Mouse (Mus musculus): ENCODE data around the gene Gm43517. TPM values are rescaled to one million over a fixed set of nuclear protein-coding genes. Genes with fewer than 3 reads are reported as not detected.

The Gm43517 gene
- polyA plus RNA-seq, 1 experiment from 2014 or later = 3.6 TPM

- peak; percentile 93 for ATAC-seq
- peak overlapping the region; percentile 100 for H3K27ac ChIP-seq (ENCODE audit: low read length)
- H3K9ac ChIP-seq (replicated peaks; ENCODE audit: low read depth, low read length) = peak overlapping the region; percentile 98
- H3K27me3 ChIP-seq (replicated peaks; ENCODE audit: control insufficient read depth, insufficient read depth, low read length) = no peaks in the 10 kb centered on the region
- peak overlapping the region; percentile 63 for H3K4me2 ChIP-seq (ENCODE audit: low read length)
- under 1% methylated on average over 53 of the region's 67 CpGs for WGBS
- 0 out of 2 replicates have a peak, but pooled peaks cover 2% of the 10 kb centered on the region for H3K36me3 ChIP-seq (ENCODE audit: control insufficient read depth, insufficient read depth)
- H3K9me3 ChIP-seq (ENCODE audit: control insufficient read depth, low read length) = no peaks in the 10 kb centered on the region
- peaks cover 8% of the 10 kb centered on the region for H3K4me1 ChIP-seq (replicated peaks; ENCODE audit: control insufficient read depth, insufficient read depth, low read length)
- H3K4me3 ChIP-seq (replicated peaks; ENCODE audit: low read length) = peak overlapping the region; percentile 80
Observed at GRCm38 (mm10) chr12:49383521-49384133, 1.3 kb upstream of the Gm43517 start.

- Histone ChIP-seq H3K4me1 (replicated peaks; ENCODE audit: control insufficient read depth, insufficient read depth, low read length) (peaks cover 8% of the 10 kb centered on the region), H3K4me2 (ENCODE audit: low read length) (no peak overlapping the region; the same call in 1 of the 2 replicates), H3K27ac (ENCODE audit: low read length) (peak overlapping the region; percentile 100), H3K36me3 (ENCODE audit: control insufficient read depth, insufficient read depth) (0 out of 2 replicates have a peak, but pooled peaks cover 2% of the 10 kb centered on the region), H3K27me3 (replicated peaks; ENCODE audit: control insufficient read depth, insufficient read depth, low read length) (no peaks in the 10 kb centered on the region), H3K9ac (replicated peaks; ENCODE audit: low read depth, low read length) (peak overlapping the region; percentile 98), H3K4me3 (replicated peaks; ENCODE audit: low read length) (peak overlapping the region; percentile 80), H3K9me3 (ENCODE audit: control insufficient read depth, low read length) (no peaks in the 10 kb centered on the region)
- WGBS = under 1% methylated on average over 58 of the region's 66 CpGs
- ATAC-seq = peak; percentile 10
Observed at GRCm38 (mm10) chr12:49384295-49384875, 589 bp upstream of the Gm43517 start.

GRCm38 (mm10) chr12:49385631-49385990, 637 bp downstream of the Gm43517 start:
- no peak overlapping the region for H3K4me2 ChIP-seq (ENCODE audit: low read length)
- H3K4me1 ChIP-seq (replicated peaks; ENCODE audit: control insufficient read depth, insufficient read depth, low read length) = no peaks in the 10 kb centered on the region
- WGBS = under 1% methylated on average over 23 of the region's 23 CpGs
- H3K4me3 ChIP-seq (replicated peaks; ENCODE audit: low read length) = peak overlapping the region; percentile 80
- H3K27me3 ChIP-seq (replicated peaks; ENCODE audit: control insufficient read depth, insufficient read depth, low read length) = no peaks in the 10 kb centered on the region
- no peak for ATAC-seq
- H3K27ac ChIP-seq (ENCODE audit: low read length) = peak overlapping the region; percentile 100
- peak overlapping the region; percentile 98 for H3K9ac ChIP-seq (replicated peaks; ENCODE audit: low read depth, low read length)
- H3K9me3 ChIP-seq (ENCODE audit: control insufficient read depth, low read length) = no peaks in the 10 kb centered on the region
- 0 out of 2 replicates have a peak, but pooled peaks cover 2% of the 10 kb centered on the region for H3K36me3 ChIP-seq (ENCODE audit: control insufficient read depth, insufficient read depth)

GRCm38 (mm10) chr12:49386081-49386805, 1.3 kb downstream of the Gm43517 start:
- Histone ChIP-seq H3K27ac (ENCODE audit: low read length) (peak overlapping the region; percentile 100), H3K4me1 (replicated peaks; ENCODE audit: control insufficient read depth, insufficient read depth, low read length) (no peaks in the 10 kb centered on the region), H3K9ac (replicated peaks; ENCODE audit: low read depth, low read length) (peak overlapping the region; percentile 98), H3K36me3 (ENCODE audit: control insufficient read depth, insufficient read depth) (0 out of 2 replicates have a peak, but pooled peaks cover 2% of the 10 kb centered on the region), H3K4me3 (replicated peaks; ENCODE audit: low read length) (peak overlapping the region; percentile 80), H3K27me3 (replicated peaks; ENCODE audit: control insufficient read depth, insufficient read depth, low read length) (no peaks in the 10 kb centered on the region), H3K9me3 (ENCODE audit: control insufficient read depth, low read length) (no peaks in the 10 kb centered on the region), H3K4me2 (ENCODE audit: low read length) (no peak overlapping the region)
- ATAC-seq = no peak
- 2% methylated on average over 10 of the region's 10 CpGs for WGBS

- Histone ChIP-seq H3K36me3 (ENCODE audit: control insufficient read depth, insufficient read depth) (0 out of 2 replicates have a peak, but pooled peaks cover 2% of the 10 kb centered on the region), H3K4me3 (replicated peaks; ENCODE audit: low read length) (peak overlapping the region; percentile 69), H3K9me3 (ENCODE audit: control insufficient read depth, low read length) (no peaks in the 10 kb centered on the region), H3K4me1 (replicated peaks; ENCODE audit: control insufficient read depth, insufficient read depth, low read length) (no peaks in the 10 kb centered on the region), H3K9ac (replicated peaks; ENCODE audit: low read depth, low read length) (peak overlapping the region; percentile 80), H3K27ac (ENCODE audit: low read length) (peak overlapping the region; percentile 91), H3K4me2 (ENCODE audit: low read length) (peak overlapping the region; percentile 53), H3K27me3 (replicated peaks; ENCODE audit: control insufficient read depth, insufficient read depth, low read length) (no peaks in the 10 kb centered on the region)
- WGBS = 3% methylated on average over 2 of the region's 2 CpGs
- ATAC-seq = no peak
Observed at GRCm38 (mm10) chr12:49387856-49388598, 3.1 kb downstream of the Gm43517 start.

GRCm38 (mm10) chr12:49389666-49390065, 4.7 kb downstream of the Gm43517 start:
- Histone ChIP-seq H3K4me3 (replicated peaks; ENCODE audit: low read length) (peak overlapping the region; percentile 46), H3K4me2 (ENCODE audit: low read length) (peak overlapping the region; percentile 78), H3K4me1 (replicated peaks; ENCODE audit: control insufficient read depth, insufficient read depth, low read length) (no peaks in the 10 kb centered on the region), H3K9ac (replicated peaks; ENCODE audit: low read depth, low read length) (peak overlapping the region; percentile 95), H3K36me3 (ENCODE audit: control insufficient read depth, insufficient read depth) (0 out of 2 replicates have a peak, but pooled peaks cover 2% of the 10 kb centered on the region), H3K9me3 (ENCODE audit: control insufficient read depth, low read length) (no peaks in the 10 kb centered on the region), H3K27me3 (replicated peaks; ENCODE audit: control insufficient read depth, insufficient read depth, low read length) (no peaks in the 10 kb centered on the region), H3K27ac (ENCODE audit: low read length) (peak overlapping the region; percentile 93)
- no peak for ATAC-seq
- WGBS = 3% methylated on average over 5 of the region's 5 CpGs

- Histone ChIP-seq H3K9ac (replicated peaks; ENCODE audit: low read depth, low read length) (peak overlapping the region; percentile 95), H3K36me3 (ENCODE audit: control insufficient read depth, insufficient read depth) (0 out of 2 replicates have a peak, but pooled peaks cover 2% of the 10 kb centered on the region), H3K9me3 (ENCODE audit: control insufficient read depth, low read length) (no peaks in the 10 kb centered on the region), H3K4me1 (replicated peaks; ENCODE audit: control insufficient read depth, insufficient read depth, low read length) (no peaks in the 10 kb centered on the region), H3K4me3 (replicated peaks; ENCODE audit: low read length) (peak overlapping the region; percentile 46), H3K27me3 (replicated peaks; ENCODE audit: control insufficient read depth, insufficient read depth, low read length) (no peaks in the 10 kb centered on the region), H3K4me2 (ENCODE audit: low read length) (peak overlapping the region; percentile 78), H3K27ac (ENCODE audit: low read length) (peak overlapping the region; percentile 93)
- WGBS = 1% methylated on average over 13 of the region's 13 CpGs
- peak; percentile 14; the same call in 1 of the 2 replicates for ATAC-seq
Observed at GRCm38 (mm10) chr12:49390257-49390656, 5.3 kb downstream of the Gm43517 start.

GRCm38 (mm10) chr12:49390926-49391304, 5.9 kb downstream of the Gm43517 start:
- Histone ChIP-seq H3K9me3 (ENCODE audit: control insufficient read depth, low read length) (no peaks in the 10 kb centered on the region), H3K4me3 (replicated peaks; ENCODE audit: low read length) (peak overlapping the region; percentile 46), H3K27me3 (replicated peaks; ENCODE audit: control insufficient read depth, insufficient read depth, low read length) (no peaks in the 10 kb centered on the region), H3K36me3 (ENCODE audit: control insufficient read depth, insufficient read depth) (no peaks in the 10 kb centered on the region), H3K27ac (ENCODE audit: low read length) (peak overlapping the region; percentile 93), H3K9ac (replicated peaks; ENCODE audit: low read depth, low read length) (peak overlapping the region; percentile 95), H3K4me1 (replicated peaks; ENCODE audit: control insufficient read depth, insufficient read depth, low read length) (no peaks in the 10 kb centered on the region), H3K4me2 (ENCODE audit: low read length) (peak overlapping the region; percentile 78)
- ATAC-seq = peak; percentile 22
- 0% methylated on average over 9 of the region's 9 CpGs for WGBS

Measured in forebrain, embryonic 16.5 days (tissue).